Mouse (Mus musculus) C2C12 (cell line): ENCODE data around the gene Hsdl2.

ENCODE experiments used
- CTCF ChIP-seq: IDR thresholded peaks from one replicate; pipeline ENCODE4 v1.5.1; 2011; ENCODE audit not compliant: control insufficient read depth, insufficient read depth, insufficient read length
- FOSL1 ChIP-seq: IDR thresholded peaks from one replicate; pipeline ENCODE4 v1.8.0; 2011; ENCODE audit warnings: mild to moderate bottlenecking, low read length; ENCODE audit not compliant: poor library complexity, insufficient read depth, severe bottlenecking
- MYOD1 ChIP-seq: IDR thresholded peaks from one replicate; pipeline ENCODE4 v1.6.1; 2011; ENCODE audit warnings: low read depth; ENCODE audit not compliant: control insufficient read depth, insufficient read length
- USF1 ChIP-seq: IDR thresholded peaks from one replicate; pipeline ENCODE4 v1.6.1; 2011; ENCODE audit warnings: low read depth, mild to moderate bottlenecking, control low read depth, moderate library complexity

GRCm38 (mm10) chr4:59625676-59625997 lies 44.3 kb downstream of the Hsdl2 start:
- no peak for TF ChIP-seq CTCF
- no peak for TF ChIP-seq USF1
- no peak for TF ChIP-seq MYOD1
- TF ChIP-seq FOSL1 = no peak
